Mouse (Mus musculus) small intestine, adult 2 months (tissue): ENCODE measurements around the gene Ust.

Experiments used
- CTCF ChIP-seq: fragments of 200-500 bp; IDR thresholded peaks from 2 replicates; pipeline ENCODE4 v1.5.1; 2012; ENCODE audit warnings: low read depth, mild to moderate bottlenecking, control low read depth, inconsistent platforms, low read length, moderate library complexity, mixed read lengths; ENCODE audit not compliant: insufficient replicate concordance, insufficient read length; ENCODE audit errors: extremely low read depth
- POLR2A ChIP-seq: fragments of 200-500 bp; IDR thresholded peaks from 2 replicates; pipeline ENCODE4 v1.6.1; 2012; ENCODE audit warnings: low read depth, mild to moderate bottlenecking, control low read depth, inconsistent platforms, low read length, moderate library complexity

DNA sequence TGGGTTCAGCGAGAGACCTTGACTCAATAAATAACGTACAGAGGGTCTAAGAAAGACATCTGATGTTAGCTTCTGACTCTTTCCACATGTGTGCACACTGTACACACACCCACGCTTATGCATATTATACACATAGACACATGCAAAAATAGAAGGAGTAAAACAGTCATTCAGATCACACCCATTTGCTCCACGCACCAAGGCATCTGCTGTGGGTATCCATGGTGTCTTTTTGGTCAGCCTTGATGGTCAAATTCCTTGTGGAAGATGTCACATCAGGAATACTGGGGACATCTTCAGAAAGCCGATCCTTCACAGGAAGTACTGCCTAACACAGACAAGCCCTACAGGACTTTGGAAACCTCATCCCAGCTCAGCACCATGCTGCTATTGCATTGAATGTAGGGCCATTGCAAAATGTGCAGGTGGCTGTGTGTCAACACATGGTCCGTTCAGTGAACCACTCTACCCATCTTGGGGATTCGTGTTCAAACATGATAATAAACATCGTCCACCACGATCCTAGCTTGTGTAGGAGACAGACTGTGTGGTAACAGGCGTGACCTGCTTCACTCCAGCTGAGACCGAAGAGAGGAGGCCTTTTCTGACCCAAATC lies 305.9 kb downstream of the Ust start:
- TF ChIP-seq POLR2A (no peak), CTCF (no peak)
